Mouse (Mus musculus): Measurements from ENCODE around the gene Itpa.

The Itpa gene

DNA sequence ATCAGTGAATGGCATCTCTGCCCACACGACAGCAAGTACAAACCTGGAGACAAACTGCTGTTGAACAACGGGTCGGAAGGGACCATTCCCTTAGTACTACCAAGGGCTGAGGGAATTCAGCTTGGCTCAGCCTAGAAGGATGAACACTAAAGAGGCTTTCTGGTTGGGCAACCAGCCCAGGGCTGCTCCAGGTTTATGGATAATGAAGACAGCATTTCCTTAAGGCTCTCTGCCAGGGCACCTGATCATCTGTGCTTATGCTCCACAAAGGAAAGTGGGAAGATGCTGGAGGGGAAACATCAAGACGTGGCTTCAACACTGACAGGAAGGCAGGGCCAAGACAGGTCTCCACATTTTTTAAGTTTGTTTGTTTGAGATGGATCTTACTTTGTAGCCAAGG, 57.0 kb downstream of the Itpa start:
- DNase-seq (ENCODE audit: inconsistent age in 2 of 2, low spot score in 1 of 2): no peak

DNA sequence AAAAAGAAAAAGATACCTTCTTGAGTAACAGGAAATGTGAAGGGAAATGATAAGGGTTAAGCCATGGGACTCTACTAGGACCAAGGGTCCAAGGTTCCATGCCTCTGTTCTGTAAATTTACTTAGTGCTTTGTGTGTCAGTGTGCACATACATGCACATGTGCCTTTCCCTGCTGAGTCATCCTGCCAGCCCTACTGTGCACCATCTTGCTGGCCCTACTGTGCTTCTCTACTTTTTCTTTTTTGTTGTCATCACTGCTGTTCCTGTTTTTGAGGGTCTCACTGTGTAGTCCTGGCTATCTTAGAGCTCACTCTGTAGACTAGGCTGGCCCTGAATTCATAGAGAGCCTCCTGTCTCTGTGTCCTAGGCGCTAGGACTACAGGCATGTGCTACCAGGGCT, 60.3 kb downstream of the Itpa start:
- no peak for DNase-seq (ENCODE audit: inconsistent age in 2 of 2, low spot score in 1 of 2)

- no peak for DNase-seq (ENCODE audit: inconsistent age in 2 of 2, low spot score in 1 of 2)
Observed at GRCm38 (mm10) chr2:130728906-130729585, 61.6 kb downstream of the Itpa start.

DNA sequence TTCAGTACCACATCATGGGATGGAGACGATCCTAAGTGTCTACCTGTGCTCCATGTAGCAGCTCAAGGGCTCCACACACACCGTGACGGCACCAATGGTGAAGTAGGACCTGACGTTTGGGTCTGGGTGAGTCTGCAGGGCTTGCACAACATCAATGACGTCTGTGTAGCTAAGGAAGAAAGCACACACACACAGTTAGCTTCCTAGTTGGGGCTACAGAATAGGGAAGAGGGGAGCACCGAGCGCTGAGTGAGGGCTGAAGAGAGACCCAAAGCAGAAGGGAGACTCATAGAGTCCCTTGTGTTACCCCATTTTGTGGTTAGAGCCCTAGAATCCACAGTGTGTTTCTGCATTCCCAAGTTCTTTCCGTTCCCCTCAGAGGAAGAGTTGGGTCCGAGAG, 63.3 kb downstream of the Itpa start:
- DNase-seq (ENCODE audit: inconsistent age in 2 of 2, low spot score in 1 of 2): no peak

All from adrenal gland, adult (tissue).